Mouse (Mus musculus): ENCODE measurements at regions not wholly inside any gene's neighbourhood (a gene's known extent, or its start where the extent isn't known, plus 50 kb on each side); places are given as distances from the start of the nearest gene placed in this dataset.

GRCm38 (mm10) chr10:16036255-16036654 lies 1318.2 kb upstream of the Gje1 start:
- ATAC-seq, result no peak
- H3K4me2 ChIP-seq (ENCODE audit: low read length), result no peak overlapping the region
- H3K27ac ChIP-seq (ENCODE audit: low read length), result no peak overlapping the region
- H3K9me3 ChIP-seq (ENCODE audit: control insufficient read depth, low read length), result no peaks in the 10 kb centered on the region
- WGBS, result 92% methylated on average over 2 of the region's 2 CpGs
- H3K27me3 ChIP-seq (replicated peaks; ENCODE audit: control insufficient read depth, insufficient read depth, low read length), result no peaks in the 10 kb centered on the region
- H3K36me3 ChIP-seq (ENCODE audit: control insufficient read depth, insufficient read depth), result no peaks in the 10 kb centered on the region
- no peaks in the 10 kb centered on the region for H3K4me1 ChIP-seq (replicated peaks; ENCODE audit: control insufficient read depth, insufficient read depth, low read length)
- no peak overlapping the region for H3K9ac ChIP-seq (replicated peaks; ENCODE audit: low read depth, low read length)
- no peak overlapping the region for H3K4me3 ChIP-seq (replicated peaks; ENCODE audit: low read length)

GRCm38 (mm10) chr10:16033096-16033495 lies 1315.1 kb upstream of the Gje1 start:
- Histone ChIP-seq H3K9ac (replicated peaks; ENCODE audit: low read depth, low read length) (no peak overlapping the region), H3K9me3 (ENCODE audit: control insufficient read depth, low read length) (no peaks in the 10 kb centered on the region), H3K36me3 (ENCODE audit: control insufficient read depth, insufficient read depth) (no peaks in the 10 kb centered on the region), H3K4me3 (replicated peaks; ENCODE audit: low read length) (no peak overlapping the region), H3K27me3 (replicated peaks; ENCODE audit: control insufficient read depth, insufficient read depth, low read length) (no peaks in the 10 kb centered on the region), H3K27ac (ENCODE audit: low read length) (no peak overlapping the region), H3K4me1 (replicated peaks; ENCODE audit: control insufficient read depth, insufficient read depth, low read length) (no peaks in the 10 kb centered on the region), H3K4me2 (ENCODE audit: low read length) (no peak overlapping the region)
- peak; percentile 58; the same call in 1 of the 2 replicates for ATAC-seq

DNA sequence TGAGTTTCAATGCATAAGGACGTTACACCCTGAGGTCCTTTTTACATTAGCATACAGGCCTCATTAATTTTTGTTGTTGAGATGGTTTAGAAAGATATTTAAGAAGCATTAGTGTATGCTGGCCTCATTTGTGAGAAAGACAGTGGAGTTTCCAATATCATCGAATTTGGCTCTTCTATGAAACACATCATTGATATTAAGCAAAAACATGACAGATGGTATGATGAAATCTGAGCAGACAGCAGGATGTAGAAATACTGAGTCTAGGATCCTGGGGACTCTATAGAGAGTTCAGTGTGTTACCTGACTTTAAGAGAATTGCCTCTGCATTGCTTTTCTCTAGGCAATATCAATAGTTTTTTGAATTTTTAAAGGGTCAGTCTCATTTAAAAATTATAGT lies 1312.8 kb upstream of the Gje1 start:
- 0 out of 2 replicates have a peak, but pooled peaks cover 2% of the 10 kb centered on the region for H3K9me3 ChIP-seq (ENCODE audit: control insufficient read depth, low read length)
- no peaks in the 10 kb centered on the region for H3K27me3 ChIP-seq (replicated peaks; ENCODE audit: control insufficient read depth, insufficient read depth, low read length)
- no peaks in the 10 kb centered on the region for H3K36me3 ChIP-seq (ENCODE audit: control insufficient read depth, insufficient read depth)
- WGBS, result 52% methylated on average over 2 of the region's 2 CpGs
- H3K27ac ChIP-seq (ENCODE audit: low read length), result no peak overlapping the region
- ATAC-seq, result 0 out of 2 replicates have a peak, but pooled peaks have one; percentile 36
- H3K4me3 ChIP-seq (replicated peaks; ENCODE audit: low read length), result no peak overlapping the region
- no peak overlapping the region for H3K9ac ChIP-seq (replicated peaks; ENCODE audit: low read depth, low read length)
- no peak overlapping the region for H3K4me2 ChIP-seq (ENCODE audit: low read length)
- H3K4me1 ChIP-seq (replicated peaks; ENCODE audit: control insufficient read depth, insufficient read depth, low read length), result no peaks in the 10 kb centered on the region

- no peak for ATAC-seq
- WGBS, result 94% methylated on average over 1 of the region's 1 CpGs
- Histone ChIP-seq H3K27me3 (replicated peaks; ENCODE audit: control insufficient read depth, insufficient read depth, low read length) (no peaks in the 10 kb centered on the region), H3K9me3 (ENCODE audit: control insufficient read depth, low read length) (no peaks in the 10 kb centered on the region), H3K27ac (ENCODE audit: low read length) (no peak overlapping the region), H3K4me2 (ENCODE audit: low read length) (no peak overlapping the region), H3K4me1 (replicated peaks; ENCODE audit: control insufficient read depth, insufficient read depth, low read length) (no peaks in the 10 kb centered on the region), H3K4me3 (replicated peaks; ENCODE audit: low read length) (no peak overlapping the region), H3K9ac (replicated peaks; ENCODE audit: low read depth, low read length) (no peak overlapping the region), H3K36me3 (ENCODE audit: control insufficient read depth, insufficient read depth) (no peaks in the 10 kb centered on the region)
Observed at GRCm38 (mm10) chr10:16014806-16015205, 1296.8 kb upstream of the Gje1 start.

DNA sequence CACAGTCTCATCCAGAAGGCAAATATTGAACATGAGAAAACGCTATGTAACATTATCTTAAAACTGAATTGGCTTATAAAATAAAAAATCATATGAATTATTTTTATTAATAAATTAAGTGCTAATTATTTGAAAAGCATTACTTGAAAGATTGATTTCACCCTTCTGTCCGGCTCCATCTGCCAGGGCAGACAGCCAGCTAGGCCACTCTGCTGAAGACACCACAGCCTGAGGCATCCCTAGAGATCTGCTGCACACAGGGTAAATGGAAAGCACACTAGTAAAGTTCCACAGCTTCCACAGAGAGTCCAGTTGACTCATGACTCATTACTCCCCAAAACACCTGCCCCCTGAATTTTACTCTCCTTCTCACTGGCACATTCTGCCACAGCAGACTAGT lies 1283.2 kb upstream of the Gje1 start:
- no peak overlapping the region for H3K27ac ChIP-seq (ENCODE audit: low read length)
- no peak overlapping the region for H3K9ac ChIP-seq (replicated peaks; ENCODE audit: low read depth, low read length)
- no peaks in the 10 kb centered on the region for H3K9me3 ChIP-seq (ENCODE audit: control insufficient read depth, low read length)
- WGBS, result 90% methylated on average over 2 of the region's 2 CpGs
- no peaks in the 10 kb centered on the region for H3K36me3 ChIP-seq (ENCODE audit: control insufficient read depth, insufficient read depth)
- no peaks in the 10 kb centered on the region for H3K27me3 ChIP-seq (replicated peaks; ENCODE audit: control insufficient read depth, insufficient read depth, low read length)
- no peak overlapping the region for H3K4me2 ChIP-seq (ENCODE audit: low read length)
- H3K4me3 ChIP-seq (replicated peaks; ENCODE audit: low read length), result no peak overlapping the region
- no peaks in the 10 kb centered on the region for H3K4me1 ChIP-seq (replicated peaks; ENCODE audit: control insufficient read depth, insufficient read depth, low read length)
- no peak for ATAC-seq

DNA sequence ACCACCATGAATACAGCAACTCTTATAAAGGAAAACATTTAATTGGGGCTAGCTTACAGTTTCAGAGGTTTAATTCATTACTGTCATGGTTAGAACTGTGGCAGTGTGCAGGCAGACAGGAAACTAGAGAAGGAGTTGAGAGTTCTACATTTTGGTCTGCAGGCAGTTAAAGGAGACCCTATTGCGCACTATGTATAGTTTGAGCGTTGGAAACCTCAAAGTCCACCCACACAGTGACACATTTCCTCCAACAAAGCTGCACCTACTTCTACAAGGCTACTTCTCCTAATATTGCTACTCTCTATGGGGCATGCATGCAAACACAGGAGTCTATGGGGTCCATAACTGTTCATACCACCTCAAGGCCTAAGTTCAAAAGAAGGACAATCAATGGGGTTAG lies 1275.3 kb upstream of the Gje1 start:
- no peak overlapping the region for H3K9ac ChIP-seq (replicated peaks; ENCODE audit: low read depth, low read length)
- H3K4me2 ChIP-seq (ENCODE audit: low read length), result no peak overlapping the region
- no peaks in the 10 kb centered on the region for H3K27me3 ChIP-seq (replicated peaks; ENCODE audit: control insufficient read depth, insufficient read depth, low read length)
- H3K27ac ChIP-seq (ENCODE audit: low read length), result no peak overlapping the region
- 85% methylated on average over 2 of the region's 2 CpGs for WGBS
- no peaks in the 10 kb centered on the region for H3K36me3 ChIP-seq (ENCODE audit: control insufficient read depth, insufficient read depth)
- H3K9me3 ChIP-seq (ENCODE audit: control insufficient read depth, low read length), result no peaks in the 10 kb centered on the region
- no peaks in the 10 kb centered on the region for H3K4me1 ChIP-seq (replicated peaks; ENCODE audit: control insufficient read depth, insufficient read depth, low read length)
- no peak for ATAC-seq
- no peak overlapping the region for H3K4me3 ChIP-seq (replicated peaks; ENCODE audit: low read length)

Measured in forebrain, embryonic 16.5 days (tissue).